Mouse (Mus musculus) MN1 (cell line): ENCODE measurements at regions not wholly inside any gene's neighbourhood (a gene's known extent, or its start where the extent isn't known, plus 50 kb on each side); places are given as distances from the start of the nearest gene placed in this dataset.

Source experiments
- DNase-seq: peaks from one replicate; pipeline ENCODE4 v3.0.0-alpha.2; 2016; ENCODE audit warnings: low spot score

DNA sequence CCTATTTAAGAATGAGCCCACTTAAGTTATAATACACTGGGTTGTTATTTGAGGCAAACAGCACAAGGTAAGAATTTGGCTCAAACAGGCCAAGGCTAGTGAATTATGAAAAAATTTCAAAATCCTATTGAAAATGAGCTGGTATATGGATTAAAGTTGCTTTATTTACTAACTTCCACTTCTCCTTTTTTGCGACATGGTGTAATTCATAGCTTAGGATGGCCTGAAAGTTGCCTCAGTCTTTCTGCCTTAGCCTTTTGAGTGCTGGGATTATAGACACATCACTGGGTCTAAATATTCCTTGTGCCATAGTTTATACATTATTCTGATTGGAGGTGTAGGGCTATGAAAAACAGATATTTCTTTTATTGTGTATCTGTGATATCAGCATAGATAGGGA, 81.9 kb downstream of the Edem1 start:
- DNase-seq = no peak

DNA sequence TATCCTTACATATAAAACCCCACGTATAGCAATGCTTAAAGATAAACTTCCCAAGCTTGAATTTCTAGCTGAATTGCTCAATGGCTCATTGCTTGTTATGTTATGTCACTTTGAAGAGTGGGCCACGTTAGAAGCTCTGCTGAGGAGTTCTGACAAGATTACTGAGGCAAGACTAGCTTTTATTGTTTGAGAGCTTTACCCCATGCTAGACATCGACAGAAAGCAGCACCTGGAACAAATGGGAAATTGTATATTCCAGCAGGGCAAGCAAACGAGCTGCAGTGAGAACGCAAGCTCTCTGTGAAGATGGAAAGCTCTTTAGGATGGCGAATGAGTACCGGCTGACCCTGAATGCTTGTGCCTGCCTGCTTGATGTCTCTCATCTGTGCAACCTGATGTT, 84.1 kb downstream of the Edem1 start:
- no peak for DNase-seq

DNA sequence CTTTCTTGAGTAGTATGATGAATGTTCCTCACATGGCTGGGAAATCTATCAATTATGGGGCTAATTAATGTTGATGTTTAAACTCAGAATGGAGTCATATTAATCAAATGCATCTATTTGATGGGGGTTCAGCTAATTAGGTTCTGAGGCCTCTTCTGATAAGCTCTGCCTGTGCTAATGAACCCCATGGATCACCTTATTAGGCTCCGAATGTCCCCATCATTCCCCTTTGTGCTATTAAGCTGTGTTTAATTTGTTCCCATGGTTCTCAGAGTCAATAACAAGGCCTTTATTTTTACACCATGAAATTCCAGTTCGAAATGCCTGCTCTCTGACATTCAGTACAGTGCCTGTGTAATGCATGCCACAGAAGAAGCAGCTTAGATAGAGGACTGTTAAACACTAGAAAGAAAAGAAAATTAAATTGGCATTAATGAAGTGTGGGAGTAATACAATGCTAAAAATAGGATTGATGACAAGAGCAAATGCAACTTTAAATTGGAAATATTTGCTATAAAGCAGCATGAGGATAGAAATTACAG, 91.0 kb downstream of the Edem1 start:
- DNase-seq = no peak

DNA sequence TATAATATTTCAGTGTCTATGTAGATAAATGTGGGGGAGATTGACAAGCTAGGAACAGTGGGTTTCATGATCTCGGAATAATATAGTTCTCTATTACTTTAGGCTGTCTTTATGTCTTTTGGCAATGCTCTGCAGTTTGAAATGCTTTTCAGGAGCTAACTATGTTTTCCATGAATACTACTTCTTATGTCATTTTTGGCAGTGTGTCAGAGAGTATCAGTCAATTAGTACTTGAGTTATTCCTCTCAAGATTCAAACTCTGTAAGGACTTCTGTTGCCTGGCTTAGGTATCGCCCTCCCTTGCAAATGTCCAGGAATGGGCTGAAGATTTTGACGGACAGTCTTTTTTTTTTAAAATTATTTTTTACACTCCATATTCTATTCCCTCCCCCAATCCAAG, 92.7 kb downstream of the Edem1 start:
- no peak for DNase-seq

DNA sequence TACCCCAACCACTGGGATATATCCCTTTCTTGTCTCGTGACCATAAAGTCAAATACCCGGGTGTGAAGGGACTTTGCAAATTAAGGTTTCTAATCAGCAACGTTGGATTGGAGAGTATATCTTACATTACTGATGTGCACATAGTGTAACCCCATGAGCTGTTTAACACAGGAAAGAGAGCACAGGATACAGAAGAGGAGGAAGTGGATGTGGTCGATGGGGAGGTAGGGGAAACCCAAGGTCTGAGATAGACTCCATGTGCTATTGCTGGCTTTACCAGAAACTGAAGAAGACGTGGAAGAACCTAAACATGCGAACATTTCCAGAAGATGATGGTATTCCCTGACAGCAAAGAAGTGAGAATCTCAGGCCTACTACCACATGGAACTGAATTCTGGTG, 94.1 kb downstream of the Edem1 start:
- no peak for DNase-seq

DNA sequence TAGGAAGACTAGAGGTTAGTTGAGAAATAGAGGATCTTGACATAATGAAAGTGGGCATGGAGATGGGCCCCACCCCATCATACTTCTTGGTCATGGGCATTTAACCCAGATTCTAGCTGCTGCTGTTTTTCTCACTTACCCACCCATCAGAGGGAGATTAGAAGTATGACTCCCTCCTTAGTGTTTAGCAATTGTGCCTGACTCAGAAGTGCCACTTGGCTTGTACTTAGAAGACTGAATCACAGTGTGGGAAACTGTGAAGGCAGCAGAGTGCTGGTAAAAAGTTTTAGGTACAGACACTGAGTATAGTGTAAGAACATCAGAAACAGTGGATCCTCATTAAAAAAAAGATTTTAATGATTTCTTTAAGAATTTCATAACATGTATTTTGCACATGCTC, 100.5 kb downstream of the Edem1 start:
- DNase-seq = no peak

DNA sequence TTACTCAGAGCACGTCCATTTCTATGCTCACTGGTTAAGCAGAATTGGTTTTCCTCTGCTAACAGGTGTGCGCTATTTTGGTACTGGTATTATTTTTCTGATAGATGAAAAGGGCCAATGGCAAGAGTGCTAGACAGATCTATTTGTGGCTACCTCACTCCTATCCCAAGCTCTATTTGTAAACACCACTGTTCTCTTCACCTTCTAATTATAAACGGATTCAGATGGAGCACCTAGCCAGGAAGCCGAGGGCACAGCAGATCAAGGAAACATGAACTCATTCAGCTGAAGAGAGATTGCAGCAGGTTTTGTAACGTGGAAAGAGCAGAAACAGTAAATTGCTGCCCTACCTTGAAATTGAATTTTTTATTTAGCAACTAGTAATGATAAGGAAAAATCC, 110.2 kb downstream of the Edem1 start:
- no peak for DNase-seq

DNA sequence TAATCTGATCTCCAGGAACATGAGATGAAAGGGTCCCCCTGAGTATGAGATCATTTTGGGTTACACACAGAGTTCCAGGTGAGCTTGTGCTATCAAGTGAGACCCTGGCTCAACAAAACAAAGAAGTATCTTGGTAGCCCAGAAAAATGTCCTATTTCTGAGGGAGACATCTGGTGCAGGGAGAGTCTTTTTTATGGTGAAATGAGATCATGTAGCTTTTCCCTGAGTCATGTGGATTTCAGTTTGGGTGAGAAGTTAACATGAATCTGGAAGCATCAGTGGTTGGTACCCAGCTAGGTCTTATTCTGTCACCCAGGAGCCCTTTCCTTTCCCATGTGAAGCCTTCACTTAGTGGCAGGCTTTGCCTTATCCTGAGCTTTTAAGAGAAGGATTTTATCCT, 113.8 kb downstream of the Edem1 start:
- no peak for DNase-seq

DNA sequence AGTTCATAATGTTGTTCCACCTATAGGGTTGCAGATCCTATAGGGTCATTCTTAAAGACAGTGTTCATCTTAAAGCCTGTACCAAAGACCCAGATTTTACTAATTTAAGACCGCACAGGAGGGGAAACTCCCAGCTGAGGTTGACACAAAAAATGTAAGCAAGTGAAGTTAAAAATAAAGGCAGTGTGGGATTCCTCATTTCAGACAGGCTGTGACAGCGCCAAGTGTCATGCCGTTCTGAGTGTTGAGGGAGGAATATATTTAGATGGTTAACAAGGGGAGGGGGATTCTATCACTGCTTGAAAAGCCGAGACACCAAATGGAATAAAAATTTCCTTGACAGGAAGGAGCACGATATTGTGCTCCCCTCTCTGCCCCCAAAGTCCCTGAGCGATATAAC, 123.9 kb downstream of the Edem1 start:
- no peak for DNase-seq

DNA sequence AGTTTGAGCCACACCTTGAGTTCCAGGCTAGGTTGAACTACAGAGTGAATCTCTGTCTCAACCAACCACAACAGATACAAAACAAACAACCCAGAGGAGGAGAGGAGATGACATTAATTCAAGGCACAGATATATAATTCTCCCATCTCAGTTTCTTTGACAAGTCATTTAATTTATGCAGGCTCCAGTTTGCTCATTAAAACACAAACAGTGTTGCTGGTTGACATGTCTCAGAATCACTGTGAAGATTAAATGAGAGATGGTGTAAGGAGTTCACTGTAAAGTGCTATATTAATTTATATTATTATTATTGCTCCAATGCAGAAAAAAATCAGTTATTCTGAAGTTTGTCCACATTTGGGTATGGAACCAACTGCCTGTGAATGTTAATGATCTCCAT, 134.4 kb downstream of the Edem1 start:
- DNase-seq = no peak

DNA sequence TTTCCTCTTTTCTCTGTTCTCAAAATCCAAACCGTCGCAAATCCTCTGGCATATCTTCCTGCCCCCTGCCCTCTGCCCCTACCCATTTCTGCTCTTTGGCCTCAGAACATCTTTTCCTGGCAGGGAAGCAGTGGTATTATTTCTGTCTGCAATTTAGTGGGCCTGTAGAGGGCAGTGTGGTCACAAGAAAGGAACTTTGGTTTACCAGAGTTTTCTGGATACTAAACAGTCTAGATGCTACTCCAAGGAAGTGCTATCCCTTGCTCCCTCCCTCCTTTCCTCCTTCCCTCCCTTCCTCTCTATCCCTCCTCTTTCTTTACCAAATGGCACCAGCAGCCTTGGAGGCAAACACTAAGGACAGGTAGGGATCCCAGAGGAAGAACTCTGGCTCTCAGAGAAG, 134.9 kb downstream of the Edem1 start:
- peak; percentile 17 for DNase-seq

DNA sequence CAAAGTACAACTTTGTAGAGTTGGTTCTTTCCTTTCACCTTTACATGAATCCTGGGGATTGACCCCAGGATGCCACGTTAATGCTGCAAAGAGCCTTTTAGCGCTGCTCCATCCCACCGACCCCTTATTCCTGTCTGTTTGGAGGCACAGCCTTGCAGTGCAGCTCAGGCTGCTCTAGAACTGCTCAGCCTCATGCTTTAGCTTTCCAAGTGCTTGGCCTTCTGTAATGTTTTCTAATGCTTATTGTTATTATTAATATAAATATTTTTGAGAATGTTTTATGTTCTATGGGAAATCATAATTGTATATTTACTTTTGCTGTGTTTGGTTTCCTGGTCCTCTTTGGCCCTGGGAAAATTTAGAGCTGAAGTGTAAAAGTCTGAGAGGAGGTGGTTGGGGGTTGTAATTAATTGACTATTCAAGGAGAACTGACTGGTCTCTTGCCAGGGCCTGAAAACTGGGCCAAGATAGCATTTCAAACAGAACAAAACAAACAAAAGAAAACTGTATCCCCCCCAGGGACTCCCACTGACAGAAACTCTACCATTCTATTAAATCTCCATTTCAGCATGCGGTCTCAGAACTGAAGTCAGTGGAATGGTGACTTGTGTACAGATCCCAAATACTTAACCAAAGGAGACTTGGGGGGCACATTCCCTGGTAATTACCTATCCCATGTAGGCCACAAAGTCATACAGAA, 141.2 kb downstream of the Edem1 start:
- DNase-seq = no peak

DNA sequence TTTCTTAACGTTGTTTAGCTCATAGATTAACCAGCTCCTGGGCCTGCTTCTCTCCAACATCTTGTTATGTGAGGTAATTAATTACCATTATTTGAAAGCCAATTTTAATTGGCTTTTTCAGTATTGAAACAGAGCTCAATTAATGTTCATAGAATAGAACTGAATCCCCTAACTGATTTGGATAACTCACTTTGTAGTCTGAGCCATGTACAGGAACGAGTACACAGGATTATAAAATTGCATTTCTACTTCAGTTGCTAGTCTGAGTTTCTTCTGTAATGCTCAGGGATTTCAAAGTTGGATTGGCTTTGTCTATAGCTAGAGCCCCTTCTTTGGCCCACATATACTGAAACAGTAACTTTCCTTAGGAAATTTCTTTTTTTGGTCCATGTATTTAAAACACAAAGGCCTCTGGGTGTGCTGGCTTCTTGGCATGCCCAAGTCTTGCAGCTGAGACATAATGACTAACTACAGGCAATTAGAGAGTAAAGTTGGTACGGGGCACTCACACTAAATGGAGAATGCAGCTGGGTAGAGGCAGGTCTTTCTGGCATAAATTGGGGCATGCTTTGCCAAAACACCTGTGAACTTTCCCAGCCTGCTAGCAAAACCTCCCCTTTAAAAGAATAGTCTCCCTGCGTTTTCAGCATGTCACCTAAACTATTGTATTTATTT, 143.1 kb downstream of the Edem1 start:
- no peak for DNase-seq

DNA sequence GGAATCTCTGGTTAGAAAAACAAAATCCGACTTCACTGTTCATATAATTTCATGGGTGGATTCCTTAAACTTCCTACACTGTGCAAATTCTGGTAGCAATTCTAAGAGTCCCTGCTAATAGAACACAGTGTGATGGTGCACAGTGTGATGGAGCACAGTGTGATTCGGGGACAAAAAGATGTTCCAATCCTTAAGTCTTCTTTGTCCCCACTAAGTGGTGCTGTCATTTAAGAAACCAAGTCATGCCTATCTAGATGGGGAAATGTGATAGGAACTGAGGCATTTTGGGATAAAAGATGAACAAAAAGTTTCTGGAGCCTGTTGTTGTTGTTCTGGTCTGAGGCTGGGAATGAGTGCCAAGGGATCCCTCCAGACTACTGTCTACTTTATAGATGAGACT, 145.3 kb downstream of the Edem1 start:
- no peak for DNase-seq

DNA sequence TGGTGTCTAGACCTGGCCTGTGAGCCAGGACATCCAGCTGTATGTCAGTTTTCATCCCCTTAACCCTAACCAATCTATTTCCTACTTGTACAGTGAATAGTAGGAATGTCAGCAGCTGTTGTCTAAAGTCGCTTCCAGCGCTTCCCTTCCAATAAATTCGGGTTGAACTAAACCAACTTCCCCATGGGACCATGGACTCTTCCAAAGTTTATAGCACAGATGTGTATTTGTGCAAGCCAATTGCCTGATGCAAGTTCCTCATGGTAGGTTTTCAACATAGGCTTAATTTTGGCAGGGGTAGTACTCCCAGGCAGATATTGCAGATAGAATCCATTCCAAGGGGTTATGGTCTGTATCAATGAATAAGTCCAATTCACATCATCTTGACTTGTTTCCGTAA, 161.1 kb downstream of the Edem1 start:
- no peak for DNase-seq

DNA sequence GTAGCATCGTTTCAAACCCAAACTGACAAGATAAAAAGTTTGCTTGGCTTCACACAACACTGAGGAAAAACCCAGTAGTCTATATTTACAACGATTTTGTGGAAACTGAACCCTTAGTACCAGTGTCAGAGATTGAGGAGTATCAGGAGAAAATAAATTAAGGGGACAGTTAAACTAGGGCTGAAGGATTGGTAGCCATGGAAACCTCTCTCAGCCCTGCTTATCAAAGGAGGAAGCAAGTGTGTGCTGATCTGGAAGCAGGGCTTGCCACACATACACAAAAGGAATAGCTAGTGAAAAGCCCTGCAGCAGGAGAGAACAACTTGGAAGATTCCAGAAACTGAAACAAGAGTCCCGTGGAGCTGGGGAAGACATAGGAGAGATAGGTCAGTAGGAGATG, 165.3 kb downstream of the Edem1 start:
- DNase-seq = no peak

DNA sequence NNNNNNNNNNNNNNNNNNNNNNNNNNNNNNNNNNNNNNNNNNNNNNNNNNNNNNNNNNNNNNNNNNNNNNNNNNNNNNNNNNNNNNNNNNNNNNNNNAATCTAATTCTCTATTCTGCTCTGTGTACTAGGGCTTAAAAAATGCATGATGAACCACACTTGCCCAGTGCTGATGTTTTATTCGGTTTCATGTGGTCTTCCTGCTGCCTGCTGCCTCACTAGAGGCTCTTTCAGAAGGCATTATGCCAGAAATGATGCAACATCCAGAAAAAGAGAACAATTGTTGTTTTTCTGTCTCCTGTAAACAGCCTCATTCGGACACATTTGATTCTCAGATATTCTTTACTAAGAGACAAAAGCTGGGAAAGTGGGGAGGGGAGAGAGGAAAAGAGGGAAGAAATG, 176.0 kb downstream of the Edem1 start:
- peak; percentile 16 for DNase-seq

DNA sequence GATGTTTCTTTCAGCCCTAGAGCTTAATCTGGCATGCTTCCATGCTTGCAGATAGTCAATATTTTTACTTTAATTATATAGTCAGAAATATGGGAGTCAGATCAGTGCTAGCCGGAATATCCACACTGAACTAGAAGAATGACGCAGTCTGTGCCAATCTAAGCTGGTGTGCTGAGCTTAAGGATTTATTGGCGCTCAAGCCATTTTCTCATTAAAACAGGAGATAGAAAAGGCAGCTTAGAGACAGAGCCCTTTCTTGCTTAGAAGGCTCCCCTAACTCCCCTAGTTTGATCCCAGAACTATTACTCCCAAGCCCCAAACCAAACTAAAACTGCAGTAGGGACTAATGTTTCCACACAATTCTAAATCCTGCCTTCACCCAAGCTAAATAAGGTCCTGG, 180.9 kb downstream of the Edem1 start:
- no peak for DNase-seq

DNA sequence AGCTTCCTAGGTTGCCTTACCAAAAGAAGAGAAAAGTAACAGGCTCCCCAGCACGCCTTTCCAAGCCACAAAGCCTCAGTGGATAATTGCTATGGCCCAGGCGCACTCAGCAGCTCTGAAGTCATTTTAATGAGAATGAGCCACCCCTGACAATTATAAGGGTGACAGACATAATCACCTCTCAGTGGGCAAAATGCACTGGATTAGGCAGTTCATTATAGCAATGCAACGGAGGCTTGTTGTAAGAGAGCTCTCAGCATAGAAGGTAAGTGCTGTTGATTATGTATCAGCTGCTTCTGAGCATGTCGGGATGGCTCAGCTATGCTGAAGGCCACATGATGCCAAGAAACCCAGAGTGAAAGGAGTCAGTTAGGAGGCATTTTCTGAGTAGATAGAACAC, 181.4 kb downstream of the Edem1 start:
- no peak for DNase-seq

DNA sequence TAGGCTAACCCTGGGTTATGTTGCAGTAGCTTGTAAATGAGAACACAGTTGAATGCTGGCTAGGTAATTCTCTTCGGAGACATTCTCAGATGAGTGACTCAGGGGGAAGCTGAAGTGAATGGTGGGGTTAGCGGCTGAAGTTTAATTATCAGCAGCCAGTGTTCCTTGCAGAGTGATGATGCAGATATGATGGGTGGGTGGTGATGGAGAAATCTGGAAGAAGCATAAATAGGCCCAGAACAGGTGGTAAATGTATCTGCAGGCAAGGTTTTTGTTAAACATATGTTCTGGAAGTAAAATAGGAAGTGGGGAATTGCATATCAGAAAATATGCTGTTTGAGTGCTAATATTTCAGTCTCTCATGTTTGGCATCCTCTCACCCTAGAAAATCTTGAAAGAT, 191.3 kb downstream of the Edem1 start:
- no peak for DNase-seq
